Mouse (Mus musculus) embryo, embryonic 9.5 days (tissue): ENCODE measurements around the gene Tmco1.

Experiments
- DNase-seq: peaks from one replicate; pipeline ENCODE4 v3.0.0-alpha.2; 2017; ENCODE audit errors: extremely low spot score

The Tmco1 gene

GRCm38 (mm10) chr1:167374003-167374784 lies 66.0 kb downstream of the Tmco1 start:
- DNase-seq, result peak; percentile 76

DNA sequence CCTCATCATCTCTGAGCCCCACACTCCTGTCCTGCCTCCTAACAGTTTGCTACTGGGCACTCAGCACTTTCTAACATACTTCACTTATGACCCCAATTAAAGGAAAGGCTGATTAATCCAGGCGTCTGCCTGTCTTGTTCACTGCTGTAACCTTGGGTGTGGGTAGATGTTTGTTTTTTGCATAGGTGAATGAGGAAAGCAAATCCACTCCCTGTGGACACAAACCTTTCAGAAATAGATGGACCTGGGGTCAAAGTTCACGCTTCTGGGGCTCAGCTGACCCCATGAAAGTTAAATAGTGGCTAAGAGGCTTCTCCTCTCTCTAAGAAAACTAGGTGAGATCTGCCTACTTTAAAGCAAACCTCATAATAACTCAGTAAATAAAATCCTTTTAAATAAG lies 66.8 kb downstream of the Tmco1 start:
- no peak for DNase-seq

DNA sequence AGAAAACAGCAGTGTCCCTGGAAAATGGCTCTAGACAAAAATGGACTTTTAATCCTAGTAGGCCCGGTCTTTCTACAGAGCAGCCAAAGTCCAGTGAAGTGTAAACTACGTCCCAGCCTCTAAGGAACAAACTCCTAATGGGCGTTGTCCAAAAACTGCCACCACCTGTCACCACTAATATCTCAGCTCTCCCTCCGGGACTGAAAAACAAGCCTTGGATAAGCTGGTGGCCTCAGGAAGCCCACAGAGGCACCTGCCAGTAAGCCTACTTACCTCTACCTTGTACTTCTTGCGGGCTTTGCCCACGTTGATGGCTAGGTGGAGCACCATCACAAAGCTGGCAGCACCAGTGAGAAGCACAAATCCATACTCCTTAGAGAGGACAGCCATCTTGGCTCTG lies 69.8 kb downstream of the Tmco1 start:
- DNase-seq, result no peak

DNA sequence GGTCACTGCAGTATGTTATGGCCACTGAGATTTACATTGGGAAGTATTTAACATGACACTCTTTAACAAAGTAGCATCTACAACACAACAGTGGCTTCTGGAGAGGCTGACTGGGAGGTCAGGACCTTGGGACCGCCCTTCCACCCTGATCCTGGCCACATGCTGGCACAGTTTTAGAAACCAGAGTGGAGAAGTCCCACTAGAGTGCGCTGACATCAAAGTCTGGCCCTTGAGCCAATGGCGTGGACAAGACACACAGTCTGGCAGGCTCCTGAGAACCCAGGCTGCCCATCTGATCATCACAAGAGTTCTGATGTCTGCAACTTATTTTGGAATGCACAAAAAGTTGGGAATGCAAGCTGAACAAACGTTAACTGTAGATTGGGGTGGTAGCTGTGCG lies 71.6 kb downstream of the Tmco1 start:
- no peak for DNase-seq

DNA sequence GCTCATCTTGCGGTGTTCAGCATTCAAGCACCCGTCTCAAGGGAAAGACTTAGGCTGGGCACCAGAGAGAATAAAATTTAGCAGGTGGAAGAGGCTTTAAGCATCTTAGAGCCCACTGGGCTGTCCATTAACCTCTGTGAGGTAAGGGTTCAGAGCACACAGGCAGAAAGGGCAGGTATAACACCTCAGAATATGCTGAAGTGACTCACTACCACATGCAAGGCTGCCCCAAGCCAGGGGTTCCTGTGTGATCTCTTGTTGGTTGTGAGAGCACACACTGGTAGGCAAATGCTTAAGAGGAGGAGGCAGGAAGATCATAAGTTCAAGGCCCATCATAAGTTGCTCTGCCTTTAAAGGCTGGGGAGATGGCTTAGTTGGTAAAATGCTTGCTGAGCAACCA lies 72.0 kb downstream of the Tmco1 start:
- no peak for DNase-seq

DNA sequence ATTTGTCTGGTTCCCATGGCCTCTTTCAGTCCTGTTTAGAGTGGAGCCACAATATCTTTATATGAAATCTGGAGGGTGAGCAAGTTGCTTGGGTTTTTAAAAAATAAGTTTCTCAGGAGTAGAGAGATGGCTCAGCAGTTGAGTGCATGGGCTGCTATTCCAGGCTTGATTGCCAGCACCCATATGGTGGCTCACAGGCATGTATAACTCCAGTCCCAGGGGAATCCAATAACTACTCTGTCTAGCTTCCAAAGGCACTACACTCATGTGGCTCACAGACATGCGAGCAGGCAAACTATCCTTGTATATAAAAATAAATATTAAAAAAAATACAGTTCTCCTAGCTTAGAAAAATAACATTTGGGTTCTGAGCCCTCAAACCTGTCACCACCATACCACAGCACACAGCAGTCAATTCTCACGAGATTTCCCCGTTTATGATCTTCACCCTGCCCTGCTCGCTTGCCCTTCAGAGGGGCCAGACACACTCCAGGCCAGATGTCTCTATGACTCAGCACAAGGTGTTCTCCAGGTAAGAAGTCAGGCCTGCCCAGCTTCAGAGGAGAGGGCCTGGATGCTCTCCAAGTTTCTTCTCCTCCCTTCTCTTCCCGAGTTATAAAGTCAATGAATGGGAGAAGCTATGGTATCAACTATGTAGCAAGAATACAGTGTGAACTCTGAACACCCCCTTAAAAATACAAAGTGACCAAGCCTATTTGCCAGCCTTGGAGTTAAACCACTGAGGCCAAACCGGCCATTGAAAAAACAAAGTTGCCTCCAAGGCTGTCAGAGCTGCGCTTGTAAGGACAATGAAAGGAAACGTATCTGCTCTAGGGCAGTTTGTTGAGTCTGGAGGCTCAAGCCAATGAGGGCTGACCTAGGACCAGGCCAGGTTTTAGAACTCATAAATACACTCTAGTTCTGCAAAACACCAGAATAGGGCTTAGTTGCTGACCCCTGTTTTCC lies 73.2 kb downstream of the Tmco1 start:
- DNase-seq, result no peak

DNA sequence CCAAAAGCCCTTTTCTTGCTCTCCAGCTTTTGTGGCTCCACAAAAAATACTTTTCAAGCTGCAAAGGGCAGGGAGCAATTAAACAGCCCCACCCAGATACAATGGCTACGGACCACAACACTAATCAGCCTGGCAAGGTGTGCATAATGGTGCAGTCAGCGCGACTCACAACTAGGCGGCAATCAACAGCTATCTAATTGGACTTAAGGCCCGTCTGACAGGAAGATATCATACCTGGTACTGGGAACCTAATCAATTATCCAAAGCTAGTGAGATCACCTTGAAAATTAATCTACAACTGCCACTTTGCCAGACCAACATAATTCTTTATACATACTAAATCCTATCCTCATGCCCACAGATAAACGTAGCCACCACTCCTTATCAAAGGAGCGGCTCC lies 74.1 kb downstream of the Tmco1 start:
- DNase-seq, result no peak

DNA sequence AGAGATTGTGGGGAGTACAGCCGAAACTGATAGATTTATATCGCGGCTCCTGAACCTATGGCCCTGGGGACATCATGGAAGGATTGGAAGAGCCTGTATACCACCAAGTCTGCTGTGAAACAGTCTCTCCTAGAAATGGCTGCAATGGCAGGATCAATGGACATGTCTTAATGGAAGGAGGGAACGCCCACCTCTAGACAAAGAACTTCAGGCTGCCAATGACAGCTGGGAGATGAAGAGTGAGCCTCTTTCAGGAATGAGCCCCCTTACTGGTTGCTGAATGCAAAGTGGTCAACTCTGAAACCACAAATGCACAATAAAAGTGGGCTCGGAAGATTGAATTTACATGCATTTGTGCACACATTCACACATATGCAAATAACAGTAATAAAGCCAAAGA lies 74.6 kb downstream of the Tmco1 start:
- no peak for DNase-seq

- DNase-seq, result no peak
Observed at GRCm38 (mm10) chr1:167383178-167383577, 75.0 kb downstream of the Tmco1 start.
